Mouse (Mus musculus) hindbrain, embryonic 11.5 days (tissue): Measurements from ENCODE around the gene Pde1b. TPM values are rescaled to one million over a fixed set of nuclear protein-coding genes. Genes with fewer than 3 reads are reported as not detected.
A peak's percentile ranks its signal among the peaks of the same experiment; 100 is the strongest.

ENCODE experiments used
- ATAC-seq: fragments of 200-750 bp; cut with Nextera tagmentation; 2 replicates; pipeline ENCODE4 v1.8.0; 2017; ENCODE audit warnings: mild to moderate bottlenecking, moderate TSS enrichment, moderate library complexity; ENCODE audit not compliant: low FRiP score
- DNase-seq: peaks from one replicate; pipeline ENCODE4 v3.0.0-alpha.2; 2015; ENCODE audit warnings: low spot score
- H3K27ac ChIP-seq: fragments of 300-500 bp; sonication (generic); 2 replicates; pipeline ENCODE4 v1.5.1; 2014; ENCODE audit warnings: mild to moderate bottlenecking, low read depth, low read length
- H3K27me3 ChIP-seq: fragments of 300-500 bp; sonication (generic); 2 replicates; pipeline ENCODE4 v1.6.1; 2014; ENCODE audit warnings: mild to moderate bottlenecking, low read length, moderate library complexity, mixed read lengths; ENCODE audit not compliant: control insufficient read depth, insufficient read depth
- H3K36me3 ChIP-seq: fragments of 300-500 bp; sonication (generic); 2 replicates; pipeline ENCODE4 v1.6.1; 2014; ENCODE audit warnings: mild to moderate bottlenecking, low read length, moderate library complexity, mixed read lengths; ENCODE audit not compliant: control insufficient read depth, insufficient read depth
- H3K4me1 ChIP-seq: fragments of 300-500 bp; sonication (generic); replicated peaks from 2 replicates; pipeline ENCODE4 v1.6.1; 2014; ENCODE audit warnings: low read length, mixed read lengths; ENCODE audit not compliant: control insufficient read depth, insufficient read depth
- H3K4me2 ChIP-seq: fragments of 300-500 bp; sonication (generic); replicated peaks from 2 replicates; pipeline ENCODE4 v1.6.1; 2014; ENCODE audit warnings: mild to moderate bottlenecking, low read depth, low read length
- H3K4me3 ChIP-seq: fragments of 300-500 bp; sonication (generic); 2 replicates; pipeline ENCODE4 v1.5.1; 2014; ENCODE audit warnings: low read depth, low read length
- H3K9ac ChIP-seq: fragments of 300-500 bp; sonication (generic); 2 replicates; pipeline ENCODE4 v1.6.1; 2014; ENCODE audit warnings: low read depth, low read length
- H3K9me3 ChIP-seq: fragments of 300-500 bp; sonication (generic); 2 replicates; pipeline ENCODE4 v1.6.1; 2016; ENCODE audit warnings: low read length; ENCODE audit not compliant: control insufficient read depth
- WGBS: fragments of 180-500 bp; shearing (Covaris S2); extraction: QIAGEN DNeasy Blood & Tissue Kit; methylation state at CpG from one replicate; pipeline ENCODE4 v1.1.7; 2014; 5-methylcytosine and 5-hydroxymethylcytosine counted together
- polyA plus RNA-seq: library from polyadenylated mRNA; unstranded; fragments of >200 nt; fragmentation: Nextera tagmentation; extraction: Ambion mirVana; gene quantifications from 2 replicates; pipeline ENCODE4 v1.2.1, GENCODE M21; 2014

Gene Pde1b
- polyA plus RNA-seq, 1 experiment from 2014 or later = 38.1 TPM

DNA sequence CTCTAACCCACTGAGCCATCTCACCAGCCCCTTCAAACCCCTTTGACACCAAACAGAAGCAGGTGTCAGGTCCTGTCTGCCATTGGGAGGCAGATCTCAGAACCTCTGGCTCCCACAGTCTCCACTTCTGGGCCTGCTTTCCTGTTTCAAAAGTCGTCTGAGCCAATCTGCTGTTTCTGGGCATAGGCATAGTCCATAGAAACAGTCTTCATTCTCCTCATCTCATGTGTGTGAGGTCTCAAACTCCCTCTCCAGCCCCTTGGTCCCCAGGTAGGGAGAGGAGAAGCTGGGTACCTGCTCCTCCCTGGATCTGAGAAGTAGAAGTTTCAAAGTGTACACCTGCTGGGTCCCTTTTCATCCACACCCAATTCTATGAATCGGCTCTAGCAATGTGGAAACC is 33.6 kb downstream of the Pde1b start:
- Histone ChIP-seq H3K9me3 (no peaks in the 10 kb centered on the region), H3K4me1 (no peaks in the 10 kb centered on the region), H3K27me3 (no peaks in the 10 kb centered on the region; the same call in 1 of the 2 replicates), H3K9ac (peak overlapping the region; percentile 71; the same call in 1 of the 2 replicates), H3K4me2 (peak overlapping the region; percentile 96), H3K4me3 (peak overlapping the region; percentile 79; the same call in 1 of the 2 replicates), H3K27ac (no peak overlapping the region), H3K36me3 (no peaks in the 10 kb centered on the region)
- no peak for DNase-seq
- WGBS = 33% methylated on average over 2 of the region's 2 CpGs
- ATAC-seq = no peak

DNA sequence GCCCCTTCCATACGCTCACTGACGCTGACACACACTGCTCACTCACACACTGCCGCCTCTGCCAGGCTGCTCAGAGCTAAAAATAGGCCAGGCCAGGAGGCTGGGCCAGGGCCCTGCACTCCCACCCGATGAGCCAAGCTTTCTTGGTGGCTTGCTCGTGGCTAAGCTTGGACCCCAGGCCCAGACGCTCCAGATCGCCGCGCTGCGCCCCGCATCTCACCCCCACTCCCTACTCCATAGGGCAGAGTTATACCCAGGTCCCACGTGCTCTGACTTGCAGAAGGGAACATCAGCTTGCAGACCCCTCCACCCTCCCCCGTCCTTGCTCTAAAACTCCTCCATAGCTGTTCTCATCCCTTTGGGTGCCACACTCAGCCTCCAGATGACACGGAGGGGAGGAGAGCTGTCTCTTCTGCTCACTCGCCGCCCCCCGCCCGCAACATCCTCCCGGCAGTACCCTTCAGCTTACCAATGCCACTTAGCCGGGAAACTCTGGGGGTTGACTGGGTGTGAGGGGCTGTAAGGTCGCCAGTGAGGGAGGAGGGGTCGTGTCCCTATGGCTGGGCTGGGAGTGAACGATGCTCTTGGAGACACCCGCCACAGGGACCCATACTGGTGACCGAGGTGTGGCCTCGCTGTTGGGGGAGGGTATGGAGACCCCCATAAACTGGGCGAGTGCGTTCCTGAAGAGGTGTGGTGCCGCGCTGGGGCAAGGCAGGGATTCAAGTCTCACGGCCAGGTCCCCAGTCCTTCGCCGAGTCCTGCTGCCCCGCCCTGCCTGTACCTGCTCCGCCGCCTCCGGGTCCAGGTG is 34.4 kb downstream of the Pde1b start:
- Histone ChIP-seq H3K36me3 (no peaks in the 10 kb centered on the region), H3K4me3 (peak overlapping the region; percentile 79), H3K4me2 (peak overlapping the region; percentile 96), H3K9me3 (no peaks in the 10 kb centered on the region), H3K27ac (no peak overlapping the region), H3K9ac (peak overlapping the region; percentile 71), H3K4me1 (no peaks in the 10 kb centered on the region), H3K27me3 (no peaks in the 10 kb centered on the region; the same call in 1 of the 2 replicates)
- ATAC-seq (peak; percentile 66), DNase-seq (peak; percentile 49)
- under 1% methylated on average over 37 of the region's 37 CpGs for WGBS

DNA sequence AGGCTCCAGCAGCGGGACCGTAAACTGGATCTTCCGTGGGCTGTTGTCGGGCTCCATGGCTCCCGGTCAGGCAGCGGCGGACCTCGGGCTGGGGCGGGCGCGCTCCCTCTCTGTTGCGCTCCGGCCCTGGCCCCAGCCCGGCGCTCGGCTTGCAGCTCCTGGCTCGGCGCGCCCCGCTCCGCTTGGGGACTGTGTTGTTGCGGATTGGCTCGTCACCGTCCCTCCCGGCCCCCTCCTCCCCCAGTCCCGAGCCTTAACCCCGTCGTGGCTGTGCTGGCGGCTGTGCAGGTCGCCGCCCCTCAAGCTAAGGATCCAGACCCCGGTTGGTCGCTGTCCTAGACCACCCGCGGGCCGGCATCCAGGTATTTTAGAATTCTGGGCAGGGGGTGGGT is 35.0 kb downstream of the Pde1b start, which contains the start of gene Ppp1r1a:
Gene Ppp1r1a, minus strand, starts transcription at position 182 of the 392 bp plus-strand sequence.
- peak within 1 kb of the TSS; percentile 71 for H3K9ac ChIP-seq
- DNase-seq (peak; percentile 81), ATAC-seq (peak; percentile 87)
- no peak within 1 kb of the TSS for H3K27ac ChIP-seq
- peak within 1 kb of the TSS; percentile 79 for H3K4me3 ChIP-seq
- no peaks in the 10 kb centered on the region for H3K36me3 ChIP-seq
- H3K27me3 ChIP-seq = no peaks in the 10 kb centered on the region; the same call in 1 of the 2 replicates
- WGBS = under 1% methylated on average over 35 of the region's 36 CpGs
- no peaks in the 10 kb centered on the region for H3K4me1 ChIP-seq
- no peaks in the 10 kb centered on the region for H3K9me3 ChIP-seq
- peak within 1 kb of the TSS; percentile 96 for H3K4me2 ChIP-seq

DNA sequence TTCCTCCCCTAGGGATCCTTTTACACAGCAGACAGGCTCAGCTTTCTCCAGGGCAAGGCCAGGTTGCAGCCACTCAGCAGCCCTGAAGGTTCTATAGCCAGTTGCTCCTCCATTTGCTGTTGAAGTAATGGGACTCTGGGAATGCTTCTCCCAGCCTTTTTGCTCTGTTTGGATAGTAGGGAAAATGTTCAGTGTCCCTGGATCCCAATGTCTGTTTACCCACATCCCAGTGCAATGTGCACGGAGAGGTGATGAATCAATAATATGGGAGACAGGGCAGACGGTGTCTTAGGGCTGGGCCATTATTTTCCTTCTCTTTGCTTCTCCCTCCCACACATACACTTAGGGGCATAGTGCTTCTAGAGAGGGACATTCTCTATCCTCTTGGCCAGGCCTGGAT is 36.4 kb downstream of the Pde1b start:
- Histone ChIP-seq H3K4me3 (no peak overlapping the region), H3K4me1 (no peaks in the 10 kb centered on the region), H3K27ac (no peak overlapping the region), H3K9ac (no peak overlapping the region), H3K4me2 (no peak overlapping the region), H3K36me3 (no peaks in the 10 kb centered on the region), H3K9me3 (no peaks in the 10 kb centered on the region), H3K27me3 (no peaks in the 10 kb centered on the region; the same call in 1 of the 2 replicates)
- WGBS = 57% methylated on average over 2 of the region's 2 CpGs
- DNase-seq (no peak), ATAC-seq (no peak)

DNA sequence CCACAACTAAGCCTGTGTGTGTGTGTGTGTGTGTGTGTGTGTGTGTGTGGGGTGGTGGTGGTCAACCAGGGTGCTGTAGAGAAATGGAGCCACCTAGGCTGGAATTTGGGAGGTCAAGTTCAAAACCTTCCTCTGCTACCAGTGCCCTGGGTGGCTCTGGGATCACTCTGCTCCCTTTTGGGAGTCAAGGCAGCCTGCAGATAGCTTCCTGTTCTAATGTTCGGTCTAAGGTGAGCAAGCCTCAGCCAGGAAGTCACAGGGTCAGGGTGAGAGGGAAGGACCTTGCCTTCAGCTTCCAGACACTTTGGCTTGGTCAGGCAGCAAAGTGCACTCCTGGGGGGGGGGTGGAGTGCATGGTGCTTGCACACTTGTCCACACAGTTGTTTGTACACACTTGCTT is 37.8 kb downstream of the Pde1b start:
- no peak overlapping the region for H3K4me2 ChIP-seq
- H3K27ac ChIP-seq = no peak overlapping the region
- DNase-seq = no peak
- ATAC-seq = no peak
- WGBS = 86% methylated on average over 1 of the region's 1 CpGs
- no peaks in the 10 kb centered on the region for H3K4me1 ChIP-seq
- no peaks in the 10 kb centered on the region; the same call in 1 of the 2 replicates for H3K27me3 ChIP-seq
- H3K4me3 ChIP-seq = no peak overlapping the region
- H3K9me3 ChIP-seq = no peaks in the 10 kb centered on the region
- H3K36me3 ChIP-seq = no peaks in the 10 kb centered on the region
- H3K9ac ChIP-seq = no peak overlapping the region

DNA sequence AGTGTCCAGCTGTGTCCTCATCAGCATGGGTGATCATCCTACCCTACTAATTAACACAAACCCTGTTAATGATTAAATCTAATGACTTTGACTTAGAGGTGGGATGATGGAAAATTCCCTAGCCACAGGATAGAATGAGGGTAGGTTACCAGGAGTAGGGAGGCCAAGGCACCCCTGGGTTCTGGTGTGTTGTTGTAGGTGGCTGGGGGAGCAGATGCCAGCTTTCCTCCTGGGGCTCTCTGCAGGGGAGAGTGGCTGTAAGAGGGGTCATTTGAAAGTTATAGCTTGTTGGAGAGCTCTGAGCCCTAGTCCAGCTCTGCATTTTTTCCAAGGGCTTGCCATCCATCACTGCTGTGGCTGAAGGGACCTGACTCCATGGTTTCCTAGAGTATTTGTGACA is 39.7 kb downstream of the Pde1b start:
- no peak for ATAC-seq
- Histone ChIP-seq H3K9me3 (no peaks in the 10 kb centered on the region), H3K4me1 (no peaks in the 10 kb centered on the region), H3K4me2 (no peak overlapping the region), H3K4me3 (no peak overlapping the region), H3K36me3 (no peaks in the 10 kb centered on the region), H3K9ac (no peak overlapping the region), H3K27ac (no peak overlapping the region), H3K27me3 (no peaks in the 10 kb centered on the region)
- DNase-seq = no peak

DNA sequence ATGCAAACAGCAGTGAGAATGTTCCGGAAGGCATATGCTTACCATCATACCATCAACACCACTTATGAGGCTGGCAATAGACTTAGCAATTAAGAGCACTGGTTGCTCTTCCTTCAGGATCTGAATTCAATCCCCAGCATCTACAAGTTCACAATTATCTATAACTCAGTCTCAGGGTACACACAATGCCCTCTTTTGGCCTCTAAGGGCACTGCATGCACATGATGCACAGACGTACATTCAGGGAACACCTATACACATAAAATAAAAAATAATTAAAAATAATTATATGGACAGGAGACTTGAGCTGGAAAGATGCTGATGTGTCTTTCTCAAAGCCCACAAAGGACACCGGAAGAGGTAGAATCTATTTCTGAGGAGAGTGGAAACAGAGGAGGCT is 45.1 kb downstream of the Pde1b start:
- Histone ChIP-seq H3K9me3 (no peaks in the 10 kb centered on the region), H3K27ac (no peak overlapping the region), H3K36me3 (no peaks in the 10 kb centered on the region), H3K4me1 (no peaks in the 10 kb centered on the region), H3K4me3 (no peak overlapping the region), H3K9ac (no peak overlapping the region), H3K27me3 (no peaks in the 10 kb centered on the region), H3K4me2 (no peak overlapping the region)
- DNase-seq = no peak
- ATAC-seq = no peak
- 91% methylated on average over 3 of the region's 3 CpGs for WGBS

DNA sequence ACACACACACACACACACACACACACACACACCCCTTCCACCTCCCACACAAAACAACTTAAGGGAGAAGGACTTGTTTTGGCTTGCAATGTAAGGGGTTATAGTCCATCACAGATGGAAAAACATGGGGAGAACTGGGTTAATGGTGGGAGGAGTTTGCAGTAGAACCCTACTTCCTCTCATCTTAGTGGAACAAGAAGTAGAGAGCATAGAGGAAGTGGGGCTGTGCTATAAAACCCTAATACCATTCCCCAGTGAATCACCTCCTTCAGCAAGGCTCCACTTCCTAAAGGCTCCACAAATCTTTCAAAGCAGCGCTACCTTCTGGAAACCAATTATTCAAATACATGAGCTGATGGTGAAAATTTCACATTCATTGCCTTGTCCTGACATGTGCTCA is 46.6 kb downstream of the Pde1b start:
- H3K4me3 ChIP-seq = no peak overlapping the region
- H3K36me3 ChIP-seq = no peaks in the 10 kb centered on the region
- ATAC-seq (no peak), DNase-seq (no peak)
- 90% methylated on average over 1 of the region's 1 CpGs for WGBS
- no peaks in the 10 kb centered on the region for H3K27me3 ChIP-seq
- H3K9me3 ChIP-seq = no peaks in the 10 kb centered on the region
- no peak overlapping the region for H3K27ac ChIP-seq
- H3K4me1 ChIP-seq = no peaks in the 10 kb centered on the region
- H3K9ac ChIP-seq = no peak overlapping the region
- no peak overlapping the region for H3K4me2 ChIP-seq

DNA sequence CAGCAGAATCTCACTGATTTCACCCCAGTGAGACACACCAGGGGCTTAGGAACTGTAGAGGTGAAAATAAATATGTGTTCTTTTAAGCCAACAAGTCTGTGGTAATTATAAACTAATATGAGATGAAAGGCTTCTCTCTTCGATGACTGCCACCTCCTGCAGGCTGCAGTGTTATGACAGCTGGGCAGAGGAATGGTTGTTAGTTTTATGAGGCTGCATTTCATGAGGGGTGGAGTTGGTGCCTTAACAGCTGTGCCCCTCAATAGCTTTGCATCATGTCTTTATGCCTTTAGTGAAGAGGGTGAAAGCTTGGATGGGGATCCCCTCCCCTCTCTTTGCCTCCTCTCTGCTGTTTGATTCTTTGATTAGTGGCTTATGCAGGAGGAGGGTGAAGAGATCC is 48.2 kb downstream of the Pde1b start:
- no peaks in the 10 kb centered on the region for H3K36me3 ChIP-seq
- no peak overlapping the region for H3K4me3 ChIP-seq
- DNase-seq (no peak), ATAC-seq (no peak)
- whole genome bisulfite sequencing = 41% methylated on average over 1 of the region's 1 CpGs
- no peak overlapping the region for H3K4me2 ChIP-seq
- H3K9ac ChIP-seq = no peak overlapping the region
- H3K4me1 ChIP-seq = no peaks in the 10 kb centered on the region
- no peak overlapping the region for H3K27ac ChIP-seq
- H3K9me3 ChIP-seq = no peaks in the 10 kb centered on the region
- H3K27me3 ChIP-seq = no peaks in the 10 kb centered on the region
